1 mouse cellular context compared by ENCODE assay signal in genomic region chr11:5897230-5897629, GRCm38 (mm10).
A peak's percentile ranks its signal among the peaks of the same experiment; 100 is the strongest.
TF ChIP-seq lines count a peak whose summit lies in the region.

No protein-coding gene starts in this region.

TF ChIP-seq in CH12.LX, 34 proteins besides CTCF, POLR2A, EP300 and RAD21:
- TF ChIP-seq BHLHE40 (IDR thresholded peaks at IDR 0.05; ENCODE audit: low read depth, low read length) (0 out of 2 replicates have a peak, but pooled peaks have one; percentile 16), NELFE (IDR thresholded peaks at IDR 0.05; ENCODE audit: low read depth, low read length) (no peak), RCOR1 (conservative IDR thresholded peaks at IDR 0.05; ENCODE audit: low read depth, low read length) (no peak), KAT2A (IDR thresholded peaks at IDR 0.05; ENCODE audit: insufficient replicate concordance, low read length) (no peak), ZNF384 (IDR thresholded peaks at IDR 0.05; ENCODE audit: low read depth, low read length) (no peak), JUND (conservative IDR thresholded peaks at IDR 0.05; ENCODE audit: low read depth, low read length) (no peak), ZC3H11A (IDR thresholded peaks at IDR 0.05; ENCODE audit: low read depth, low read length) (no peak), CHD1 (IDR thresholded peaks at IDR 0.05; ENCODE audit: low read depth, low read length) (no peak), ZMIZ1 (IDR thresholded peaks at IDR 0.05; ENCODE audit: low read depth, low read length) (no peak), TCF12 (IDR thresholded peaks at IDR 0.05; ENCODE audit: low read depth, low read length) (peak; percentile 16; the same call in 1 of the 2 replicates), PAX5 (IDR thresholded peaks at IDR 0.05; ENCODE audit: low read length) (no peak), ELF1 (IDR thresholded peaks at IDR 0.05; ENCODE audit: low read depth, low read length) (peak; percentile 35; the same call in 1 of the 2 replicates)
